Mouse (Mus musculus): ENCODE data around the gene Vti1a.

DNA sequence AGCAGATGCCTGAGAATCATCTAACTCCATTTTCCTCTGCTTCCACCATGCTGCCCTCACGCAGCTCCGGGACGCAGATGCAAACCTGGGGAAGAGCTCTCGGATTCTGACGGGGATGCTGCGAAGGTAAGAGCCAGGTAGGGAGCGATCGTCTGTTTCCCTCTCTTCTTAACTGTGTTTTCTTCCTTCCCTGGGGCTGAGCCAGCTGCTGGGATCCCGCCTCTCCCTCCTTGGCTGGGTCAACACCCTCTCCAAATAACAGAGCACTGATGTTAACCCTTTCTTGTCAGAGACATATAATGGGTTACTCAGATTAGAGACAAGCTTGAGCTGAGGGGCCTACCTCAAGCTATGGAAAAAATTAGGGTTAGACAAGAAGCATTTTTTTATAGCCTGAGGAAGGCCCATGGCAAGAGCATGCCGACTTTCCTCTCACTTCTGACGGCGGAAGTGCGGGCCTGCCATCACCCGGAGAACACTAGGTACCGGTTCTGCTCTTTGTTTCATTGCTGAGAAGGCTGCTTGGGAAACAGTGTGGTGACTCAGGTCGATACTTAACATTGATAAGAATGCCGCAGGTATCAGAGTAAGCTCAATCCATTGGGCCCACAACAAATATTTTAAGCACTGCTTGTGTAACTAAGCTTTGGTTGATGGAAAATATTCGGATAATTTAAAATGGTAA, 183.2 kb downstream of the Vti1a start:
- TF ChIP-seq CTCF (conservative IDR thresholded peaks at IDR 0.05; ENCODE audit: low read length) (no peak), POU5F1 (IDR thresholded peaks at IDR 0.05; ENCODE audit: borderline replicate concordance, low read length) (no peak), NANOG (IDR thresholded peaks at IDR 0.05; ENCODE audit: borderline replicate concordance, low read length) (no peak)
